ENCODE assay signal across 27 mouse cellular contexts in genomic region chr15:7208180-7208579, GRCm38 (mm10).
DNase-seq lines count a peak whose midpoint lies in the region; ATAC-seq and TF ChIP-seq lines count a peak whose summit lies in the region.
"Had no signal": no experiment of that assay in that cellular context is flagged by ENCODE, and none has a peak within 500 bp of the region (broad histone marks: within the 10 kb centered on the region; RNA-seq: fewer than 3 reads in every experiment).

No protein-coding gene starts in this region.

- 65% methylated on average over 9 of the region's 9 CpGs for WGBS in heart, embryonic 13.5 days
- 86% methylated on average over 9 of the region's 9 CpGs for WGBS in midbrain, postnatal 0 days

- ATAC-seq in heart, embryonic 13.5 days (ENCODE audit: extremely low read depth, insufficient number of reproducible peaks, low FRiP score, low TSS enrichment), result no peak
- ATAC-seq in midbrain, postnatal 0 days (ENCODE audit: low FRiP score), result no peak
- ATAC-seq: forebrain, embryonic 15.5 days; hindbrain, embryonic 16.5 days had no signal

- no peak overlapping the region for H3K9ac ChIP-seq in heart, embryonic 13.5 days
- no peak overlapping the region for H3K9ac ChIP-seq in midbrain, postnatal 0 days (replicated peaks; ENCODE audit: low read length, poor library complexity, severe bottlenecking)
- H3K9ac ChIP-seq: embryonic facial prominence, embryonic 13.5 days; forebrain, embryonic 15.5 days; limb, embryonic 15.5 days; liver, embryonic 13.5 days; stomach, embryonic 15.5 days had no signal

- no peaks in the 10 kb centered on the region for H3K9me3 ChIP-seq in heart, embryonic 13.5 days
- H3K9me3 ChIP-seq in midbrain, postnatal 0 days (ENCODE audit: low read length), result no peaks in the 10 kb centered on the region
- H3K9me3 ChIP-seq: embryonic facial prominence, embryonic 13.5 days; forebrain, embryonic 10.5 days; forebrain, embryonic 15.5 days; limb, embryonic 10.5 days; limb, embryonic 15.5 days; liver, embryonic 13.5 days; stomach, embryonic 15.5 days had no signal

- H3K36me3 ChIP-seq in heart, embryonic 13.5 days, result peaks cover 5% of the 10 kb centered on the region
- H3K36me3 ChIP-seq in midbrain, postnatal 0 days (ENCODE audit: insufficient read depth, low read length), result no peaks in the 10 kb centered on the region
- H3K36me3 ChIP-seq: embryonic facial prominence, embryonic 13.5 days; forebrain, embryonic 10.5 days; forebrain, embryonic 15.5 days; limb, embryonic 15.5 days; liver, embryonic 13.5 days; stomach, embryonic 15.5 days had no signal

- no peaks in the 10 kb centered on the region for H3K27me3 ChIP-seq in heart, embryonic 13.5 days (replicated peaks)
- H3K27me3 ChIP-seq in midbrain, postnatal 0 days (ENCODE audit: insufficient read depth, low read length), result no peaks in the 10 kb centered on the region
- H3K27me3 ChIP-seq: embryonic facial prominence, embryonic 13.5 days; forebrain, embryonic 15.5 days; limb, embryonic 15.5 days; stomach, embryonic 15.5 days had no signal

- no peak for TF ChIP-seq CTCF in midbrain, postnatal 0 days (IDR thresholded peaks at IDR 0.05)

- no peak overlapping the region for H3K4me2 ChIP-seq in heart, embryonic 13.5 days
- no peak overlapping the region for H3K4me2 ChIP-seq in midbrain, postnatal 0 days (ENCODE audit: low read depth, low read length, poor library complexity, severe bottlenecking)
- H3K4me2 ChIP-seq: embryonic facial prominence, embryonic 13.5 days; forebrain, embryonic 15.5 days; limb, embryonic 15.5 days; liver, embryonic 13.5 days; stomach, embryonic 15.5 days had no signal

- peak overlapping the region; percentile 43 for H3K27ac ChIP-seq in heart, embryonic 13.5 days (replicated peaks)
- H3K27ac ChIP-seq in midbrain, postnatal 0 days (ENCODE audit: low read depth, low read length), result no peak overlapping the region
- H3K27ac ChIP-seq: embryonic facial prominence, embryonic 13.5 days; forebrain, embryonic 10.5 days; forebrain, embryonic 15.5 days; limb, embryonic 10.5 days; limb, embryonic 15.5 days; liver, embryonic 13.5 days; macrophage; stomach, embryonic 15.5 days had no signal

- no peak overlapping the region for H3K4me3 ChIP-seq in heart, embryonic 13.5 days
- H3K4me3 ChIP-seq in midbrain, postnatal 0 days (ENCODE audit: low read depth, low read length), result no peak overlapping the region
- H3K4me3 ChIP-seq: embryonic facial prominence, embryonic 13.5 days; forebrain, embryonic 10.5 days; forebrain, embryonic 15.5 days; limb, embryonic 10.5 days; limb, embryonic 15.5 days; liver, embryonic 13.5 days; stomach, embryonic 15.5 days had no signal

- peak; percentile 16 for DNase-seq in adrenal gland, adult 2 months
- no peak for DNase-seq in adrenal gland, postnatal 10 days
- DNase-seq in heart, adult 11 months, result no peak
- DNase-seq in kidney, postnatal 14 days, result peak; percentile 39
- no peak for DNase-seq in kidney, adult 11 months
- no peak for DNase-seq in midbrain, postnatal 0 days (ENCODE audit: low spot score)
- DNase-seq: cerebellum, adult 8-10 months; cerebellum, postnatal 36 days; gastrocnemius, postnatal 36 days; kidney, adult 8-10 months; kidney, postnatal 10 days; layer of hippocampus, adult 9-11 months; liver, embryonic 13.5 days; lung, adult 18-20 months; lung, postnatal 10 days; midbrain, embryonic 14.5 days; right cerebral cortex, postnatal 25 days; thymus, postnatal 14 days had no signal

- H3K4me1 ChIP-seq in heart, embryonic 13.5 days, result peaks cover 42% of the 10 kb centered on the region
- no peaks in the 10 kb centered on the region for H3K4me1 ChIP-seq in midbrain, postnatal 0 days (ENCODE audit: insufficient read depth, low read length)
- H3K4me1 ChIP-seq: forebrain, embryonic 15.5 days; liver, embryonic 13.5 days had no signal

Comparison
In these comparisons a context has a peak if more than half of its experiments do, and no peak if none do; other contexts are left out.
1. DNase-seq: peak in adrenal gland, adult 2 months (single experiment) and kidney, postnatal 14 days (single experiment); none in adrenal gland, postnatal 10 days (single experiment), heart, adult 11 months (single experiment), kidney, adult 11 months (single experiment) and midbrain, postnatal 0 days (single experiment).